ENCODE assay signal across 14 mouse cellular contexts in genomic region chr11:84886767-84887511, GRCm38 (mm10).
"Had no signal": no experiment of that assay in that cellular context is flagged by ENCODE, and none has a peak within 500 bp of the region (broad histone marks: within the 10 kb centered on the region; RNA-seq: fewer than 3 reads in every experiment).

No protein-coding gene starts in this region.

- H3K4me1 ChIP-seq: midbrain, embryonic 12.5 days had no signal

- H3K4me2 ChIP-seq: limb, embryonic 12.5 days; liver, embryonic 13.5 days; lung, embryonic 15.5 days; midbrain, embryonic 12.5 days had no signal

- H3K9ac ChIP-seq: limb, embryonic 12.5 days; liver, embryonic 13.5 days; liver, postnatal 0 days; lung, embryonic 15.5 days; midbrain, embryonic 12.5 days had no signal

- H3K9me3 ChIP-seq: limb, embryonic 12.5 days; liver, embryonic 13.5 days; lung, embryonic 15.5 days; megakaryocyte, embryonic 14.5 days; midbrain, embryonic 12.5 days had no signal

- H3K27ac ChIP-seq: hindbrain, postnatal 0 days; limb, embryonic 12.5 days; liver, embryonic 13.5 days; lung, embryonic 15.5 days; macrophage; midbrain, embryonic 12.5 days had no signal

- H3K27me3 ChIP-seq: limb, embryonic 12.5 days; liver, embryonic 13.5 days; lung, embryonic 15.5 days; megakaryocyte, embryonic 14.5 days; midbrain, embryonic 12.5 days had no signal

- ATAC-seq: hindbrain, postnatal 0 days; liver, postnatal 0 days had no signal

- H3K4me3 ChIP-seq: limb, embryonic 12.5 days; liver, embryonic 13.5 days; lung, embryonic 15.5 days; megakaryocyte, embryonic 14.5 days; midbrain, embryonic 12.5 days had no signal

- DNase-seq: layer of hippocampus, adult 9-11 months; layer of hippocampus, postnatal 36 days; liver; liver, embryonic 13.5 days; liver, postnatal 0 days; lung, postnatal 14 days; right cerebral cortex, postnatal 25 days; thymus, postnatal 4 days had no signal
